Mouse (Mus musculus): ENCODE results near the gene Zfhx3. TPM values are rescaled to one million over a fixed set of nuclear protein-coding genes. Genes with fewer than 3 reads are reported as not detected.

Gene Zfhx3
- total and polyA plus RNA-seq, 3 experiments = 0.23 to 2.5 TPM; not detected in 1

DNA sequence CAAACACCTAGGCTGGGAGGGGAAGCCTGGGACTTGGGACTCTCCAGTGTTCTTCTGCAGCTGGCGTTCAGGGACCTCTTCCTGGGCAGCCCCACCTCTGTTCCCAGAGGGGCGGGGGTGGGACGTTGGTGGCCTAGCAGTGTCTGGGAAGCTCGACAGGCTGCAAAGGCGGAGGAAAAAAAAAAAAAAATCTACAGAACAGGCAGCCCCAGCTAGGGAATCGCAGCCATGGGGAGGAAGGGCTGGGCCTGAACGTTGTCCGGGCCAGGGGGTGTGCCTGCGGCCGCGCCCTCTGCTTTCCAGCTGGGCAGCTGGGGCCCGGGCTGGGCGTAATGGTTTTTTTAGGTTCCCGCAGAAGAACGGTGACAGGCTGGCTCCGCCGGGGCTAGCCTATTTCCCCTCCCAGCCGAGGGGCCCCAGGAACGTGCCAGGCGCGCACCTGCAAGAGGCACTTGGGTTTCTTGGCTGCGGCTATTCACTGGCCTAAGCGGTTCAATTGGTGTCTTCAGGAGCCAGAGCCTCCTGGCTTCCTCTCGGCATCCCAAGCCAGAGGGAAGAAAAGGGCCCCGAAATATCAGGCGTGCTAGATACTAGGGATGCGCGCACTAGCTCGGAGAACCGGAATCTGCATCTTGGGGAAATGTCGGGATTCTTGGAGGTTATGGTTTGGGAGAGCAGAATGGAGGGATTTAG lies 753.6 kb downstream of the Zfhx3 start:
- no peak for DNase-seq (ENCODE audit: low read depth, low spot score)
- Histone ChIP-seq H3K4me3 (ENCODE audit: control insufficient read depth in 1 of 2, insufficient read depth in 1 of 2, low read depth in 2 of 2, low read length in 2 of 2) (no peak overlapping the region), H3K27ac (ENCODE audit: control insufficient read depth, low read depth, low read length) (no peak overlapping the region), H3K27me3 (ENCODE audit: control insufficient read depth in 1 of 2, insufficient read depth in 2 of 2, low read length in 2 of 2) (peaks cover 4 to 5% of the 10 kb centered on the region in 2 experiments), H3K36me3 (ENCODE audit: control insufficient read depth in 1 of 2, insufficient read depth in 2 of 2, low read length in 2 of 2) (peaks cover 0 to 6% of the 10 kb centered on the region in 2 experiments; a peak in 2 of 4 replicates), H3K9ac (ENCODE audit: control insufficient read depth, low read depth, low read length, poor library complexity, severe bottlenecking) (no peak overlapping the region), H3K4me1 (ENCODE audit: control insufficient read depth in 1 of 2, insufficient read depth in 2 of 2, low read length in 2 of 2) (peaks cover 0 to 7% of the 10 kb centered on the region in 2 experiments; a peak in 1 of 4 replicates), H3K79me2 (ENCODE audit: control insufficient read depth, insufficient read depth, low read length, poor library complexity) (no peaks in the 10 kb centered on the region), H3K9me3 (replicated peaks; ENCODE audit: insufficient read depth, low read length) (no peaks in the 10 kb centered on the region)
- TF ChIP-seq SIN3A (IDR thresholded peaks at IDR 0.05; ENCODE audit: low read length) (no peak), TCF12 (IDR thresholded peaks at IDR 0.05; ENCODE audit: low read depth, low read length) (no peak), TBP (IDR thresholded peaks at IDR 0.05; ENCODE audit: low read depth, low read length) (no peak), JUND (IDR thresholded peaks at IDR 0.05; ENCODE audit: low read depth, low read length) (no peak), USF2 (IDR thresholded peaks at IDR 0.05; ENCODE audit: borderline replicate concordance in 1 of 2, insufficient read depth in 1 of 2, low read depth in 1 of 2, low read length in 2 of 2) (no peak), HCFC1 (IDR thresholded peaks at IDR 0.05; ENCODE audit: low read depth, low read length) (no peak), NRF1 (IDR thresholded peaks at IDR 0.05; ENCODE audit: insufficient read depth, low read depth, low read length, poor library complexity, severe bottlenecking) (no peak), ZMIZ1 (IDR thresholded peaks at IDR 0.05; ENCODE audit: low read depth, low read length) (no peak), USF1 (IDR thresholded peaks at IDR 0.05; ENCODE audit: low read depth, low read length) (no peak), MAZ (IDR thresholded peaks at IDR 0.05; ENCODE audit: low read depth, low read length) (no peak), ZNF384 (IDR thresholded peaks at IDR 0.05; ENCODE audit: low read depth, low read length) (no peak), MEF2A (IDR thresholded peaks at IDR 0.05; ENCODE audit: extremely low read depth, insufficient replicate concordance, low read depth, low read length, poor library complexity, severe bottlenecking) (no peak), MAFK (IDR thresholded peaks at IDR 0.05; ENCODE audit: borderline replicate concordance, low read depth, low read length) (no peak), CTCF (IDR thresholded peaks at IDR 0.05 in 2 of 3, conservative IDR thresholded peaks at IDR 0.05 in 1 of 3; ENCODE audit: control insufficient read depth in 1 of 3, insufficient read depth in 1 of 3, low read depth in 2 of 3, low read length in 3 of 3, poor library complexity in 1 of 3, severe bottlenecking in 1 of 3) (no peak), ZKSCAN1 (IDR thresholded peaks at IDR 0.05; ENCODE audit: low read depth, low read length) (no peak), UBTF (IDR thresholded peaks at IDR 0.05; ENCODE audit: borderline replicate concordance, insufficient read depth, low read depth, low read length) (no peak), RCOR1 (IDR thresholded peaks at IDR 0.05; ENCODE audit: low read depth, low read length) (no peak), CHD2 (IDR thresholded peaks at IDR 0.05; ENCODE audit: low read length) (no peak), MYC (IDR thresholded peaks at IDR 0.05; ENCODE audit: low read depth, low read length) (no peak), EP300 (IDR thresholded peaks at IDR 0.05; ENCODE audit: low read depth in 1 of 2, low read length in 2 of 2) (no peak)

All from MEL (cell line).